Mouse (Mus musculus): ENCODE measurements around the gene L3mbtl2. TPM values are rescaled to one million over a fixed set of nuclear protein-coding genes. Genes with fewer than 3 reads are reported as not detected.

Gene L3mbtl2
- polyA plus RNA-seq, 1 experiment: 20.0 TPM

DNA sequence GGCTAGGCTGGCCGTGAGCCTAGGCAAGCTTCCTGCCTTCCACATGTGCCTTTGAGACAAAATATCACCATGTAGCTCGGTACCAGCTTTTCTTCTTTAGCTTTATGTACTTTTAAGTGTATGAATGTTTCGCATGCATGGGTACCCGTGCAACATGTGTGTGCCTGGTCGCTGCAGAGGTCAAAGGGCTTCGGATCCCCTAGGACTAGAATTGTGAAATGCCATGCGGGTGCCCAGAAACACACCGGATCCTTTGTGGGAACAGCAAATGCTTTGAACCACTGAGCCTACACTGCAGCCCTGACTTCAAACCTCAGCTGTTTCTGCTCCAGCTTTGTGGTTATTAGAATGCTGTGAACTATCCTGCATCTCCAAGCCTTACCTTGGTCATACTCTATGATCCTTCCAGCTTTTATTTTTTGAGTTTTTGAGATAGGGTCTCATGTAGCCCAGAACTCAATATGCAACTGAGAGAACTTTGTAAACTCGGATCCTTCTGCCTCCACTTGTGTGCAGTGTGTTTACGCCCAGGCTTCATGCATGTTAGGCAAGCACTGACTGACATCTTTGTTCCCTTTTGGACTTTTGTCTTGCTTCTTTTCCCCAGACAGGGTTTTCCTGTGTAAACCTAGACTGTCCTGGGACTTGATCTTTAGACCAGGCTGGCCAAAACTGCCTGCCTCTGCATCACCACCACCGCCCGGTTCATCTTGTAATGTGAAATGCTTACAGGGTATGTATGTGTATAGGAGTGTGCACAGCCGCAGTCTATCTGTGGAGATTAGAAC lies 38.8 kb downstream of the L3mbtl2 start:
- H3K27me3 ChIP-seq (ENCODE audit: control insufficient read depth, insufficient read depth, insufficient read length): no peaks in the 10 kb centered on the region
- TF ChIP-seq MAX (IDR thresholded peaks at IDR 0.05; ENCODE audit: low read depth) (no peak), MYOG (IDR thresholded peaks at IDR 0.05; ENCODE audit: control insufficient read depth in 1 of 3, insufficient read depth in 1 of 3, insufficient read length in 2 of 3, low read depth in 2 of 3) (no peak), POLR2AphosphoS2 (IDR thresholded peaks at IDR 0.05; ENCODE audit: insufficient read length, low read depth) (peak; percentile 30), CEBPB (IDR thresholded peaks at IDR 0.05; ENCODE audit: insufficient read depth, poor library complexity, severe bottlenecking) (no peak), USF1 (IDR thresholded peaks at IDR 0.05; ENCODE audit: low read depth) (no peak), TCF3 (IDR thresholded peaks at IDR 0.05; ENCODE audit: insufficient read length, low read depth) (no peak), MYOD1 (IDR thresholded peaks at IDR 0.05; ENCODE audit: control insufficient read depth in 1 of 3, insufficient read length in 2 of 3, low read depth in 2 of 3) (no peak)
- no peaks in the 10 kb centered on the region for H3K79me2 ChIP-seq (ENCODE audit: control insufficient read depth, insufficient read depth)
- no peak overlapping the region for H3ac ChIP-seq (ENCODE audit: control insufficient read depth, insufficient read length)
- no peak overlapping the region for H3K4me2 ChIP-seq (ENCODE audit: low read depth)
- no peak overlapping the region for H3K4me3 ChIP-seq
- peaks cover 39% of the 10 kb centered on the region for H3K36me3 ChIP-seq (ENCODE audit: control insufficient read depth, insufficient read depth)

DNA sequence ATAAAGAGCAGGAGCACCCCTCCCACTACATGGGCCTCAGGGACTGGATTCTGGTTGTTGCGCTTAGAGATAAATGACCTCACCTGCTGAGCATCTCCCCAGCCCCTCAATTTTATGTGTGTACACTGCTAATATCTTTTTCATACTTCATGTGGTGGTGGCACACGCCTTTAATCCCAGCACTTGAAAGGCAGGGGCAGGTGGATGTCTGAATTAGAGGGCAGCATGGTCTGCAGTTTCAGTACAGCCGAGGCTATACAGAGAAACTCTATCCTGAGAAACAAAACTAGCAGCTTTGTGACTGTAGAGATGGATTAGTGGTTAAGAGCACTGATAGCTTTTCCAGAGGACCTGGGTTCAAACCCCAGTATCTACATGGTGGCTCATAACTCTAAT lies 39.4 kb downstream of the L3mbtl2 start:
- H3K36me3 ChIP-seq (ENCODE audit: control insufficient read depth, insufficient read depth): peaks cover 45% of the 10 kb centered on the region
- no peaks in the 10 kb centered on the region for H3K27me3 ChIP-seq (ENCODE audit: control insufficient read depth, insufficient read depth, insufficient read length)
- no peak overlapping the region for H3ac ChIP-seq (ENCODE audit: control insufficient read depth, insufficient read length)
- no peak overlapping the region for H3K4me2 ChIP-seq (ENCODE audit: low read depth)
- TF ChIP-seq REST (IDR thresholded peaks at IDR 0.05; ENCODE audit: insufficient read depth, insufficient read length): no peak
- peak; percentile 14 to 94 (median 85) for TF ChIP-seq MYOD1 (IDR thresholded peaks at IDR 0.05; ENCODE audit: control insufficient read depth in 1 of 3, insufficient read length in 2 of 3, low read depth in 2 of 3)
- TF ChIP-seq E2F4 (IDR thresholded peaks at IDR 0.05; ENCODE audit: insufficient read depth): no peak
- no peak for TF ChIP-seq SRF (IDR thresholded peaks at IDR 0.05; ENCODE audit: control insufficient read depth, insufficient read length, low read depth)
- no peak for TF ChIP-seq TCF12 (IDR thresholded peaks at IDR 0.05; ENCODE audit: insufficient read depth, poor library complexity, severe bottlenecking)
- no peak overlapping the region for H3K4me3 ChIP-seq
- no peaks in the 10 kb centered on the region for H3K79me2 ChIP-seq (ENCODE audit: control insufficient read depth, insufficient read depth)

DNA sequence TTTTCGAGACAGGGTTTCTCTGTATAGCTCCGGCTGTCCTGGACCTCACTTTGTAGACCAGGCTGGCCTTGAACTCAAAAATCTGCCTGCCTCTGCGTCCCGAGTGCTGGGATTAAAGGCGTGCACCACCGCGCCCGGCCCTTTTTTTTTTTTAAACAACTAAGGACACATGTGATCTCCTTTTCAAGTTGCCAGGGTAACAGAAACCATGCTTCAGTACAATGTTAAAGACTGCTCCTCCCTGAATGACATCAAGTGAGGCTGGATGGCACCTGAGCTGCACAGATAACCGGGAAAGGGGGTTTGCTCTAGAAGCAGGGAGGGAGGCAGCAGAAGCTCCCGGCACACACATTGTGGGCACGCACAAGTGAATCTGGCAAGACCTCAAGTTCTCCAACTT lies 45.3 kb downstream of the L3mbtl2 start:
- no peak overlapping the region for H3K4me2 ChIP-seq (ENCODE audit: low read depth)
- H3K36me3 ChIP-seq (ENCODE audit: control insufficient read depth, insufficient read depth): peaks cover 74% of the 10 kb centered on the region
- no peak overlapping the region for H3K4me3 ChIP-seq
- H3K27me3 ChIP-seq (ENCODE audit: control insufficient read depth, insufficient read depth, insufficient read length): no peaks in the 10 kb centered on the region
- no peak overlapping the region for H3ac ChIP-seq (ENCODE audit: control insufficient read depth, insufficient read length)
- TF ChIP-seq POLR2A (IDR thresholded peaks at IDR 0.05; ENCODE audit: insufficient read length, low read depth): no peak
- no peak for TF ChIP-seq TCF12 (IDR thresholded peaks at IDR 0.05; ENCODE audit: insufficient read depth, poor library complexity, severe bottlenecking)
- H3K79me2 ChIP-seq (ENCODE audit: control insufficient read depth, insufficient read depth): no peaks in the 10 kb centered on the region

DNA sequence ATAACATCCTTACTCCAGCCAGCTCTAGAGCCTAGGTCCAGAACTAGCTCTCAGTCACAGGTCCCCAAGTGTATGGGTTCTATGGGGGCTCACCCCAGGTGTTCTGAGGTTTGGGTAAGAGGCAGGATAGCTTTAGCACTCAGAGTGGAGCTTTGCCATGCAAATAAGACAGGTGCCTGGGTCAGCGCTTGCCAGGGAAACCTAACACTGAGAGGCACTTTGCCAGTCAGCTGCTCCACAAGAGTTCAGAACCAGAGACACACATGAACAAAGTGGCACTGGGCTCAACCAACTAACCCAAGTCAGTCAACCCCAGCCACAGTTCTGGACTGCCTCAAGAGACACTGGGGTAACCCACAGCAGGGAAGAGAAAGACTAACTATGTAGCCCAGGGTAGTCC lies 46.0 kb downstream of the L3mbtl2 start:
- no peaks in the 10 kb centered on the region for H3K27me3 ChIP-seq (ENCODE audit: control insufficient read depth, insufficient read depth, insufficient read length)
- no peaks in the 10 kb centered on the region for H3K79me2 ChIP-seq (ENCODE audit: control insufficient read depth, insufficient read depth)
- no peak for TF ChIP-seq MAX (IDR thresholded peaks at IDR 0.05; ENCODE audit: low read depth)
- TF ChIP-seq MYOG (IDR thresholded peaks at IDR 0.05; ENCODE audit: control insufficient read depth in 1 of 3, insufficient read depth in 1 of 3, insufficient read length in 2 of 3, low read depth in 2 of 3): peak in 1 of 3 experiments; percentile 30
- TF ChIP-seq MYOD1 (IDR thresholded peaks at IDR 0.05; ENCODE audit: control insufficient read depth in 1 of 3, insufficient read length in 2 of 3, low read depth in 2 of 3): peak in 1 of 3 experiments; percentile 42
- no peak overlapping the region for H3K4me2 ChIP-seq (ENCODE audit: low read depth)
- H3ac ChIP-seq (ENCODE audit: control insufficient read depth, insufficient read length): no peak overlapping the region
- no peak overlapping the region for H3K4me3 ChIP-seq
- peaks cover 71% of the 10 kb centered on the region for H3K36me3 ChIP-seq (ENCODE audit: control insufficient read depth, insufficient read depth)

DNA sequence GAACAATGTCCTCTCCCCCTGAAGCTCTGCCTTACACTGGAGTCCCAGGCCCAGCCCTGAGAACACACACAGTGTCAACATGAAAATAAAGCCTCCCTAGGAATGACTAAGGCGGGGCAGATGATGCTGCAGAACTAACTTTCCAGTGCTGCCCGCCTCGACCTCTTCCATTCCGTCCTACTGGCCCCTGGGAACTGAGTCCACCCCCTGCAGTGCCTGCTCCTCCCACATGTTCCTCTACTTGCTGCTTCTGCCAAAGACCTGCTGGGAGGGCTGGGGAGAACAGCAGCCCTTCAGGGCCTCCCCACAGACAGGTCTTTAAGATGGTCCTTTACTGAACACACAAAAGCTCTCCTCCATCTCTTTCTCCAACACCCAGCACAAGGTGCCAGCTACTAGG lies 47.1 kb downstream of the L3mbtl2 start:
- no peak overlapping the region for H3ac ChIP-seq (ENCODE audit: control insufficient read depth, insufficient read length)
- no peaks in the 10 kb centered on the region for H3K79me2 ChIP-seq (ENCODE audit: control insufficient read depth, insufficient read depth)
- no peak overlapping the region for H3K4me3 ChIP-seq
- peaks cover 69% of the 10 kb centered on the region for H3K36me3 ChIP-seq (ENCODE audit: control insufficient read depth, insufficient read depth)
- no peak for TF ChIP-seq CEBPB (IDR thresholded peaks at IDR 0.05; ENCODE audit: insufficient read depth, poor library complexity, severe bottlenecking)
- no peak for TF ChIP-seq MYOG (IDR thresholded peaks at IDR 0.05; ENCODE audit: control insufficient read depth in 1 of 3, insufficient read depth in 1 of 3, insufficient read length in 2 of 3, low read depth in 2 of 3)
- no peak for TF ChIP-seq TCF12 (IDR thresholded peaks at IDR 0.05; ENCODE audit: insufficient read depth, poor library complexity, severe bottlenecking)
- TF ChIP-seq TCF3 (IDR thresholded peaks at IDR 0.05; ENCODE audit: insufficient read length, low read depth): no peak
- no peak overlapping the region for H3K4me2 ChIP-seq (ENCODE audit: low read depth)
- no peaks in the 10 kb centered on the region for H3K27me3 ChIP-seq (ENCODE audit: control insufficient read depth, insufficient read depth, insufficient read length)

DNA sequence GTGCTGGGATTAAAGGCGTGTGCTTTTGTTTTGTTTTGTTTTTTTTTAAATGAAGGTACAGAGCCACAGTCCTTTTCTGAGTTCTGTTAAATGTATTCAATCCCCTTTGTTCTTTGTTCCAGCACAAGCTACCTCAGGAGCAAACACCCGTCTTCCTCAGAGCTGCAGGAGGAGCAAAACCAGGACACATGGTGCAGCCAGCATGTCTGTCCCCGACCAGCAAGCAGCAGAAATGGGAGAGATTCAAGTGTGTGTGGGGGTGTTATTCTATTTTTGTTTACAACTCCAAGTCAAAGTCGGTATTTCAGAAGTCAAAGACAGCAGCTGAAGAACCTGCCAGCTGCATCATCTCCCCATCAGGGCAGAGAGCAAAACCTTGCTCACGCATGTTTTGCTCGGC lies 50.1 kb downstream of the L3mbtl2 start:
- H3K4me2 ChIP-seq (ENCODE audit: low read depth): no peak overlapping the region
- peaks cover 66% of the 10 kb centered on the region for H3K36me3 ChIP-seq (ENCODE audit: control insufficient read depth, insufficient read depth)
- no peaks in the 10 kb centered on the region for H3K79me2 ChIP-seq (ENCODE audit: control insufficient read depth, insufficient read depth)
- H3ac ChIP-seq (ENCODE audit: control insufficient read depth, insufficient read length): no peak overlapping the region
- H3K27me3 ChIP-seq (ENCODE audit: control insufficient read depth, insufficient read depth, insufficient read length): no peaks in the 10 kb centered on the region
- TF ChIP-seq MYOD1 (IDR thresholded peaks at IDR 0.05; ENCODE audit: control insufficient read depth in 1 of 3, insufficient read length in 2 of 3, low read depth in 2 of 3) (peak in 1 of 3 experiments; percentile 9), USF1 (IDR thresholded peaks at IDR 0.05; ENCODE audit: low read depth) (no peak)
- no peak overlapping the region for H3K4me3 ChIP-seq

Data from myocyte (in vitro differentiated cells).